Mouse (Mus musculus): ENCODE data around the gene Adamtsl2. TPM values are rescaled to one million over a fixed set of nuclear protein-coding genes. Genes with fewer than 3 reads are reported as not detected.

Adamtsl2 gene
- total RNA-seq, 2 experiments from 2014 or later, result 22.0 to 22.2 TPM

DNA sequence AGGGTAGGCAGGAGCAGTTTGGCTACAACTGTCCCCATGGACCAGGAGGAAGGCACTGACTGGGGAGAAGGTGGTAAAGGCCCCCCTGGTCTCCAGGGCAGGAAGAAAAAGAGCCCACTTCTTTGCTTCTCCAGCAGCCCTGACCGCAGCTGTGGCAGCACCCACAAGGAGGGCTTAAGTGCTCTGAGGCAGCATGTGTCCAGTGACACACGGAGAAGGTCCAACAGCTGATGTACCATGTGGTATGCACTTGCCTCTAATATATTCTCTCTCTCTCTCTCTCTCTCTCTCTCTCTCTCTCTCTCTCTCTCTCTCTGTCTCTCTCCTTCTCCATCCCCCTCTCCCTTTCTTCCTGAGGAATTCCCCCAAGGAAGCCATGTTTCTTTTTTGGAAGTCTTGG, 7.2 kb upstream of the Adamtsl2 start, which contains the start of gene Mymk:
Gene Mymk (minus strand): TSS at position 202 of the 400 bp plus-strand sequence.
- intact Hi-C loops (cut with DNase I), result no loop called here
- DNase-seq (ENCODE audit: low spot score in 2 of 2), result no peak

- no peak for DNase-seq (ENCODE audit: low spot score in 2 of 2)
- intact Hi-C loops (cut with DNase I), result no loop called here
Observed at GRCm38 (mm10) chr2:27073407-27073806, 5.8 kb upstream of the Adamtsl2 start.

DNA sequence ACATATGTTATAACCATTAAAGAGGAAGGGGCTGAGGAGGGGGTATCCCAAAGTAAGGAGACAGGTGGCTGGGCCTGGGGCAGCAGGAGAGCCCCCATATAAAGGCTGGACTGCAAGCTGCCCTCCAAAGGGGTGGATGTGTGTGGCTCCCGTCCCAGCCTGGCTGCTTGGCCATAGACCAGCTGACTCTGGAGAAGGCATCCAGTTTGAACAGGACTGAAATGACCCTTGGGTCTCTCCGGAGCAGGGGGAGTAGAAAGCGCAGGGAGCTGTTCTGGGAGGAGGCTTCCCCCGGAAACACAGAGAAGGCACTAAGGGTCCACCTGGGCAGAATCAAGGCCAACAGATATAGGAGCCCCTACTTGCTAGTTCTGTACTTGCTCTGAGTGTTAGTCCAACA, 4.4 kb upstream of the Adamtsl2 start:
- DNase-seq (ENCODE audit: low spot score in 2 of 2), result no peak
- intact Hi-C loops (cut with DNase I), result no loop called here

- intact Hi-C loops (cut with DNase I), result no loop called here
- no peak for DNase-seq (ENCODE audit: low spot score in 2 of 2)
Observed at GRCm38 (mm10) chr2:27075485-27075884, 3.7 kb upstream of the Adamtsl2 start.

DNA sequence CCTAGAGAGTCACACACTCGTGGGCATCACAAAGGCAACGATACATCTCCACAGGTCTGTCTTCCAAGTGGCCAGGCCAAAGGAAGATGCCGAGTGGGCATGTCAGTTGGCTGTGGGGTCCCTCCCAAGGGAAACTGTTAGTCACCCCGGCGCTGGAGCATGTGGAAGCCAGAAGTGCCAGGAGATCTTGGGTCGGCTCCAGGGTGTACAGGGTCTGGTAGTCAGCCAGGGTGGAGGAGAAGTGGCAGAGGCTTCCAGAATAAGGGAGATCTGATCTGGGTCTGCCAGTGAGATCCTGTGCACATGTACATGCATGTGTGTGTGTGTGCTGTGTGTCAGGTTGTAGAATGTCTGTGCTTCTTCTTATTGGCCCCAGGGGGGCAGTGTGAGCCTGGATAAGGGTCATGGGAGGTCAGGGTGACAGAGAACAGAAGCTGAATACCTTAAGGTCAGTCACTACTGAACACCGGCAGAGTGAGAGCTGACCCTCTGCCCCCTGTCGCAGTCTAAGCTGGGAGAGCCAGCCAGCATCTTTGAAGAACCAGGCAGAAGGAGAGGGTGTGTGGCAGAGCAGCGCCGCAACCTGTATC, 1.4 kb upstream of the Adamtsl2 start:
- intact Hi-C loops (cut with DNase I), result no loop called here
- DNase-seq (ENCODE audit: low spot score in 2 of 2), result no peak

- DNase-seq (ENCODE audit: low spot score in 2 of 2), result no peak
- intact Hi-C loops (cut with DNase I), result no loop called here
Observed at GRCm38 (mm10) chr2:27078312-27078711, 867 bp upstream of the Adamtsl2 start.

GRCm38 (mm10) chr2:27079649-27080048, 470 bp downstream of the Adamtsl2 start:
- intact Hi-C loops (cut with DNase I), result no loop called here
- no peak for DNase-seq (ENCODE audit: low spot score in 2 of 2)

GRCm38 (mm10) chr2:27083761-27084475, 4.7 kb downstream of the Adamtsl2 start:
- intact Hi-C loops (cut with DNase I), result no loop called here
- DNase-seq (ENCODE audit: low spot score in 2 of 2), result no peak

DNA sequence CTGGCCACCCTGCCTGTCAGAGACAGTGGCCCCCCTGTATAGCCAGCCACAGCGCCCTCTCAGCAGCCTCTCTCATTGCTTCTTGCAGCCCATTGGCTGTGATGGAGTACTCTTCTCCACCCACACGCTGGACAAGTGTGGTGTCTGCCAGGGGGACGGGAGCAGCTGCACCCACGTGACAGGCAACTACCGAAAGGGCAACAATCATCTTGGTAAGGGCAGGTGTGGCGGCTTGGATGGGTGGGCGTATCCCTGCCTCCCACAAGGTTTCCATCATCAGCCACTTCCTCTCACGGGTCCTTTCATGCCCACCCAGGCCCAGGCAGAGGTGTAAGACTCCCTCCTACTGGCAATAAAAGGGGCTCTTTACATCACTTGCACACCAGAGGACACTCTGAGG, 5.8 kb downstream of the Adamtsl2 start:
- no peak for DNase-seq (ENCODE audit: low spot score in 2 of 2)
- intact Hi-C loops (cut with DNase I), result no loop called here

- intact Hi-C loops (cut with DNase I), result no loop called here
- DNase-seq (ENCODE audit: low spot score in 2 of 2), result no peak
Observed at GRCm38 (mm10) chr2:27085801-27086200, 6.6 kb downstream of the Adamtsl2 start.

DNA sequence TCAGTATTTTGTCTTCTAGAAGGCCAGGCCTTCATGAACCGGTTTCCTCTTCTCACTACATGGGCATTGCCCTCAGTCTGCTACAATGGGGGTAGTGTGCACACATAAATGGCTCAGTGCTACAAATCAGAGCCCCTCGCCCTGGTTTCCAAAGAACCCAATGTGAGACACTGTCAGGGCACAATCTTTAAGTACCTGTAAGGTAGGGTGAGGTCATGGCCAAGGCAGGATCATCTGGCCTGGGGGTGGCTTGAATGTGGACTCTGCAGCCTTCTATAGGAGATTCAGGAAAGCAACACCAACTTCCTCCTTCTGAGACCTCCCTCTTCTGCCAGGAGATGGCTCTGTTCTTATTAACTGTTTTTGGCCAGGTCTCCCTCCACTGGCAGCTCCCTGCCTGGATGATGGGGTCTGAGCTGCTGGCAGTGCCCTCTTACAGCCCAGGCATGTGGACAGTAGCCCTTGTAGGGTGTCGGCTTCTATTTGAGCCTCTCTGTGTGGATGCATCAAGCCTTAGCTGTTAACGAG, 7.4 kb downstream of the Adamtsl2 start:
- no peak for DNase-seq (ENCODE audit: low spot score in 2 of 2)
- intact Hi-C loops (cut with DNase I), result no loop called here

GRCm38 (mm10) chr2:27087581-27087980, 8.4 kb downstream of the Adamtsl2 start:
- intact Hi-C loops (cut with DNase I), result no loop called here
- no peak for DNase-seq (ENCODE audit: low spot score in 2 of 2)

- no peak for DNase-seq (ENCODE audit: low spot score in 2 of 2)
- intact Hi-C loops (cut with DNase I), result no loop called here
Observed at GRCm38 (mm10) chr2:27088071-27088644, 9.0 kb downstream of the Adamtsl2 start.

- intact Hi-C loops (cut with DNase I), result no loop called here
- DNase-seq (ENCODE audit: low spot score in 2 of 2), result no peak
Observed at GRCm38 (mm10) chr2:27088700-27089099, 9.5 kb downstream of the Adamtsl2 start.

GRCm38 (mm10) chr2:27089238-27089637, 10.1 kb downstream of the Adamtsl2 start:
- intact Hi-C loops (cut with DNase I), result no loop called here
- no peak for DNase-seq (ENCODE audit: low spot score in 2 of 2)

GRCm38 (mm10) chr2:27095178-27095577, 16.0 kb downstream of the Adamtsl2 start:
- intact Hi-C loops (cut with DNase I), result no loop called here
- DNase-seq (ENCODE audit: low spot score in 2 of 2), result no peak

GRCm38 (mm10) chr2:27096341-27096981, 17.3 kb downstream of the Adamtsl2 start:
- DNase-seq (ENCODE audit: low spot score in 2 of 2), result peak; percentile 81 to 82
- intact Hi-C loops (cut with DNase I), result no loop called here

- DNase-seq (ENCODE audit: low spot score in 2 of 2), result no peak
- intact Hi-C loops (cut with DNase I), result no loop called here
Observed at GRCm38 (mm10) chr2:27097241-27097656, 18.1 kb downstream of the Adamtsl2 start.

DNA sequence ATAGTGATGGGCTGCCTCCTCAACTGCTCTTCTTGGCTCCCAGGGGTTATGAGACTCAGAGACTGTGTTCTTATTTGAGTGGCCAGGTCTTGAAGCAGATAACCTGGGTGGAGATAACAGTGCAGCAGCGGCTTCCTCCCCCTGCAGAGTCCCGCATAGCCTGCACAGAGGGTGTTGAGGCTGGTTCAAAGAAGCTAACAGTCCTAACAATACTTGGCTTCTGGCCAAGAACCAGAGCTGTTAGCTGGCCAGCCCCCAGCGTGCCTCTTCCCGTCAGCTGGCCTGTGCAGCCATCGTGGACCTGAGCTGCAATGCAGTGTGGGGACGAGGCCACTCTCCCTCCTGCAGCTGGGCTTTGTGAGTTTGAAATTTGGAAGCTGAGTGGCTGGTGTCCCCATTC, 18.6 kb downstream of the Adamtsl2 start:
- peak in 1 of 2 experiments; percentile 27 for DNase-seq (ENCODE audit: low spot score in 2 of 2)
- intact Hi-C loops (cut with DNase I), result no loop called here

GRCm38 (mm10) chr2:27103554-27103953, 24.4 kb downstream of the Adamtsl2 start:
- peak in 1 of 2 experiments; percentile 35 for DNase-seq (ENCODE audit: low spot score in 2 of 2)
- intact Hi-C loops (cut with DNase I), result no loop called here
